Mouse (Mus musculus): ENCODE measurements at regions not wholly inside any gene's neighbourhood (a gene's known extent, or its start where the extent isn't known, plus 50 kb on each side); places are given as distances from the start of the nearest gene placed in this dataset.
"Not testable (repeated sequence)": the region's sequence is repeated elsewhere in the genome, so short reads cannot be mapped to it uniquely, and the experiment has no call there.

DNA sequence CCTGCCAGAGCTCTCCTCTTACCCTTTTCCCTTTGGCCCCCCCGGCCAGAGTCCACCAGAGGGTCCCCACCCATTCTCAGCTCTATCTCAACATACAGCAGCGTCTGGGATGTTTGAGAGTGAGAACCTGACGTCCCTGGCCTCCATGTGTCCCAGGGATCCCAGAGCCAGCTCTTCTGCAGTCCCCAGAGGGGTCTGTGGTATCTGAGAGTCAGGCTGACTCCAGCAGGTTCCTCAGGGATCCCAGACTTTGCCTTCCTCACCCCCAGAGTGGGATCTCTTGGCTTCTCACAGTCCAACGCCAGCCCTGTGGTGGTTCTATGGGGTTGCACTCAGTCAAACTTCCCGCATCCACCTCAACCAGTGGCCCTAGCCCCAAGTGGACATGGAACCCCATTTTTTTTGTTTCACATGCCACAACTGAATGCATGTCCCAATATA lies 153.7 kb upstream of the Fundc1 start:
- H3K4me2 ChIP-seq (replicated peaks; ENCODE audit: low read depth, low read length), result no peak overlapping the region
- ATAC-seq, result no peak
- H3K9me3 ChIP-seq (ENCODE audit: low read length), result no peaks in the 10 kb centered on the region
- no peak overlapping the region for H3K27ac ChIP-seq (ENCODE audit: low read length)
- no peaks in the 10 kb centered on the region for H3K4me1 ChIP-seq (ENCODE audit: insufficient read depth, low read depth, low read length)
- no peak overlapping the region for H3K9ac ChIP-seq (replicated peaks; ENCODE audit: low read depth)
- no peaks in the 10 kb centered on the region for H3K27me3 ChIP-seq (replicated peaks; ENCODE audit: insufficient read depth, low read length)
- WGBS, result 57% methylated on average over 5 of the region's 5 CpGs
- H3K36me3 ChIP-seq (ENCODE audit: insufficient read depth, low read length), result no peaks in the 10 kb centered on the region
- H3K4me3 ChIP-seq (ENCODE audit: low read depth, low read length), result no peak overlapping the region
- TF ChIP-seq CTCF (IDR thresholded peaks at IDR 0.05), result no peak
- TF ChIP-seq EP300 (IDR thresholded peaks at IDR 0.05), result no peak
- DNase-seq (ENCODE audit: low spot score), result no peak

DNA sequence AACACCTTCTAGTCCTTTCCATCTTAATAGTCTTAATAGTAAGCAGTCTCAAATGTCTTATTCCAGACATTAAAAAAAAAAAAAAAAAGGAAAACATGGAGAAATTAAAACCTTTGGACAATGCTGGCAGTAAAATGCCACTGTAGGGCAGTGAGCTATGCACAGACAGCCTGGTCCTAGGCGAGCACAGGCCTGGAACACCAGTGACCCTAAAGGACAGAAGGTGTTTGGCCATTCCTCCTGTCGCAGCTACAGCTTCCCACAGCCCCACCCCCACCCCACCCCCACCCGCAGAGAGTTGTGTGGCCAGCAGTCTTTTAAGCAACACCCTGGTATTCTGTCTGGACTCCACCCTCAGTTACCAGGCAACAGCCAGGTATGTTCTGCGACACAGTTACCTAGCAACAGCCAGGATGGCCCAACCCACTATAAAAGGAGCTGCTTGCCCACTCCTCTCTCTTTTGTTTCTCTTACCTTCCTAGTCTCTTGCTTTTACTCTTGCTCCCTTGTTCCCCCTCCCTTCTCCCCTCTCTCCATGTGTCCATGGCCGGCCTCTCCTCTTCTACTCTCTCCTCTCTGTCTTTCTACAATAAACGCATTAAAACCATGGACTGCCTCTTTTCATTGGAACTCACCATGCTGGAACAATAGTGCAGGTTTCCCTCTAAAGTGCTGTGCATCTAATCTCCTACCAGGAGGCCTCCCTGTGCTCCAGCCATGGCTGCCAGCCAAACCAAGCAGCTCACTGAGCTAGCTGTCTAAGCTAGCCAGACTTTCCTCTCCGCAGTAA lies 153.1 kb upstream of the Fundc1 start:
- Histone ChIP-seq H3K4me3 (ENCODE audit: low read depth, low read length) (no peak overlapping the region), H3K36me3 (ENCODE audit: insufficient read depth, low read length) (no peaks in the 10 kb centered on the region), H3K9ac (replicated peaks; ENCODE audit: low read depth) (no peak overlapping the region), H3K27me3 (replicated peaks; ENCODE audit: insufficient read depth, low read length) (no peaks in the 10 kb centered on the region), H3K27ac (ENCODE audit: low read length) (no peak overlapping the region), H3K4me1 (ENCODE audit: insufficient read depth, low read depth, low read length) (no peaks in the 10 kb centered on the region), H3K4me2 (replicated peaks; ENCODE audit: low read depth, low read length) (no peak overlapping the region), H3K9me3 (ENCODE audit: low read length) (no peaks in the 10 kb centered on the region)
- ATAC-seq (peak; percentile 83), DNase-seq (ENCODE audit: low spot score) (peak; percentile 52)
- WGBS, result 36% methylated on average over 7 of the region's 7 CpGs
- TF ChIP-seq CTCF (IDR thresholded peaks at IDR 0.05) (no peak), EP300 (IDR thresholded peaks at IDR 0.05) (no peak)

DNA sequence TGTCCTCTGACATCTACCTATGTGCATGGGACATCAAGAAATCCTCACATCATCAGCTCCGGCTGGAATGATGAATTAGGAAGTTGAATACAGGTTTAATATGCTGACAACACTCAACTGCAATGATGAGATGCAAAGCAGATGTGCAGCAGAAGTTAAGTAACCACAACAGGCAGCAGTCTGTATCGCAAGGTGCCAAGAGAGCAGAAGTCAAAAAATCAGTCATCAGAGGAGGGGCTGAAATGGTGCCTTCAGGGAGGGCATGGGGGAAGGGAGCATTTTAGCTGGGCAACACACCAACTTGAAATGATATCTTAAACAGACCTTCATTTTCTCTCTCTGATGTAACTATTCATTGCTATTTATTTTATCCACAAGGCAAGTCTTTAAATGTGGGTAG lies 152.3 kb upstream of the Fundc1 start:
- 84% methylated on average over 2 of the region's 2 CpGs for WGBS
- DNase-seq (ENCODE audit: low spot score) (no peak), ATAC-seq (no peak)
- no peaks in the 10 kb centered on the region for H3K27me3 ChIP-seq (replicated peaks; ENCODE audit: insufficient read depth, low read length)
- H3K9me3 ChIP-seq (ENCODE audit: low read length), result no peaks in the 10 kb centered on the region
- no peak overlapping the region for H3K4me2 ChIP-seq (replicated peaks; ENCODE audit: low read depth, low read length)
- no peaks in the 10 kb centered on the region for H3K4me1 ChIP-seq (ENCODE audit: insufficient read depth, low read depth, low read length)
- no peak overlapping the region for H3K9ac ChIP-seq (replicated peaks; ENCODE audit: low read depth)
- TF ChIP-seq CTCF (IDR thresholded peaks at IDR 0.05) (no peak), EP300 (IDR thresholded peaks at IDR 0.05) (no peak)
- H3K27ac ChIP-seq (ENCODE audit: low read length), result no peak overlapping the region
- no peak overlapping the region for H3K4me3 ChIP-seq (ENCODE audit: low read depth, low read length)
- H3K36me3 ChIP-seq (ENCODE audit: insufficient read depth, low read length), result no peaks in the 10 kb centered on the region

DNA sequence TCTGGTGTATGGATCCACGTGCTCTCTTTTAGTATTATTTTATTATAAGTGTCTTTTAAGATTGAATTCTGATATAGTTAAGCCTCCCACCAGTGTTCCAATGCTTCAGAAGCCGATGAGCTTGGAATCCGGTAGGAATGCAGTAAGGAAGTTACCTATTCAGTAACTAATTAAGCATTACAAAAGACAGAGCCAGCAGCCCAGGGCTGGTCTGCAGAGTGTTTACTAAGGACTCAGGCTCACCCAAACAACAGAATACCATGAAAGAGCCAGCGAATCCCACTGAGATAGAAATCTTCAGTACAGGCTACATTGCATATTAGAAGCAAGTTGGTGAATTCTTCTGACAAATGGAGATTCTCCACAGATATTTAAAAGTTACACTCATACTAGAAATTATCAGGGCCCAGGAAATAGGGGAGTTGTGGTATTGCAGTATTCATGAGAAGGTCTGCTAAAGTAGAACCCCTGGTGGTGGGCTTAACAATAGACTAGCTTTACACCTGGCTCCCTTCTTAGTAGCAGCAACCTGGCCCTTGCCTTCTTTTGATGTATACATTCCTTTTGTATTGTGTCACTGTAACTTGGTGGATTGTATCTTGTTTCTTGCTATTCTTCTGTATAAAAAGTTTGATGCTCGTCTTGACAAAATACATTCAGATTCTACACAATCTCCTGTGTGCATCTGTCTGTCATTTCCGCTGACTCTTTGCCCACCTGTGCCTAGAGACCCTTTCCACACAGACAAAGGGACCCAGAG lies 149.9 kb upstream of the Fundc1 start:
- not testable (repeated sequence) for H3K4me2 ChIP-seq (replicated peaks; ENCODE audit: low read depth, low read length); H3K9me3 ChIP-seq (ENCODE audit: low read length); H3K27me3 ChIP-seq (replicated peaks; ENCODE audit: insufficient read depth, low read length); H3K36me3 ChIP-seq (ENCODE audit: insufficient read depth, low read length); ATAC-seq; H3K4me1 ChIP-seq (ENCODE audit: insufficient read depth, low read depth, low read length); H3K27ac ChIP-seq (ENCODE audit: low read length); H3K4me3 ChIP-seq (ENCODE audit: low read depth, low read length); H3K9ac ChIP-seq (replicated peaks; ENCODE audit: low read depth)
- 71% methylated on average over 6 of the region's 6 CpGs for WGBS
- peak; percentile 4 for DNase-seq (ENCODE audit: low spot score)

DNA sequence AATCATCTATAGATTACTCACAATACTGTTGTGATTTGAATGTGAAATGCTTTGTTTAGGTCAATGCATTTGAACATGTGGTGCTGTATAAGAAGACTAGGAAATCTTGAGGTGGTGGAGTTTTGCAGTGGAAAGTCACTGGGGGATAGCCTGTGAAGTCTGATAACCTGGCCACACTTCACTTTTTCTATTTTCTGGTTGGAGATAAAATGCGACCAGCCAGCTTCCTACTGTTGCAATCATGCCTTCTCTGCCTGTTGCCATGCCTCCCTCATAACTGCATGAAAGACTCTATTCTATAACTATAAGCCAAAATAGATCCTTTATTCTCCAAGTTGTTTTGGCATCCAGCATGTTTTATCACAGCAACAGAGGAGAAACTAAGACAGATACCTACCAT lies 142.4 kb upstream of the Fundc1 start:
- ATAC-seq (no peak), DNase-seq (ENCODE audit: low spot score) (no peak)
- 88% methylated on average over 1 of the region's 1 CpGs for WGBS
- H3K4me1 ChIP-seq (ENCODE audit: insufficient read depth, low read depth, low read length), result no peaks in the 10 kb centered on the region
- no peak overlapping the region for H3K4me3 ChIP-seq (ENCODE audit: low read depth, low read length)
- H3K9me3 ChIP-seq (ENCODE audit: low read length), result no peaks in the 10 kb centered on the region
- no peak overlapping the region for H3K27ac ChIP-seq (ENCODE audit: low read length)
- no peaks in the 10 kb centered on the region for H3K27me3 ChIP-seq (replicated peaks; ENCODE audit: insufficient read depth, low read length)
- no peak overlapping the region for H3K9ac ChIP-seq (replicated peaks; ENCODE audit: low read depth)
- H3K36me3 ChIP-seq (ENCODE audit: insufficient read depth, low read length), result no peaks in the 10 kb centered on the region
- TF ChIP-seq EP300 (IDR thresholded peaks at IDR 0.05) (no peak), CTCF (IDR thresholded peaks at IDR 0.05) (no peak)
- no peak overlapping the region for H3K4me2 ChIP-seq (replicated peaks; ENCODE audit: low read depth, low read length)

DNA sequence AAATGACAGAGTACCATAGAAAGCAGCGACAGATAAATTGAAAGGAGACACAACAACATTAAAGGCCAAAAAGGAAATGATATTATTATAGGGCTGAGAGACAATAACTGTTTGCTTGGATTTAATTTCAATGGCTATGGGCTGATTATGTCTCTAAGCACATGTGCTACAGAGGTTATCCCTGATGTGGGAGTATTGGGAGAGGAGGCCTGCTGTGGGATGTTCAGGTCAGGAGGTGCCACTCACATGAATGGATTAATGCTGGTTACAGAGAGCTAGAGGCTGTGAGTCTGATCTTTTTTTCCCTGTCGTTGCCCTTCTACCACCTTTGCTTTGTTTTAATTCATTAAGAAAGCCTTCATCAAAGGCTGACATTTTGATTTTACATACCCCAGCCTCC lies 140.8 kb upstream of the Fundc1 start:
- TF ChIP-seq EP300 (IDR thresholded peaks at IDR 0.05), result no peak
- TF ChIP-seq CTCF (IDR thresholded peaks at IDR 0.05), result no peak
- DNase-seq (ENCODE audit: low spot score), result no peak
- no peak overlapping the region for H3K27ac ChIP-seq (ENCODE audit: low read length)
- no peaks in the 10 kb centered on the region for H3K27me3 ChIP-seq (replicated peaks; ENCODE audit: insufficient read depth, low read length)
- ATAC-seq, result no peak
- H3K36me3 ChIP-seq (ENCODE audit: insufficient read depth, low read length), result no peaks in the 10 kb centered on the region
- H3K4me1 ChIP-seq (ENCODE audit: insufficient read depth, low read depth, low read length), result no peaks in the 10 kb centered on the region
- H3K4me2 ChIP-seq (replicated peaks; ENCODE audit: low read depth, low read length), result no peak overlapping the region
- WGBS, result 78% methylated on average over 2 of the region's 2 CpGs
- no peaks in the 10 kb centered on the region for H3K9me3 ChIP-seq (ENCODE audit: low read length)
- H3K4me3 ChIP-seq (ENCODE audit: low read depth, low read length), result no peak overlapping the region
- no peak overlapping the region for H3K9ac ChIP-seq (replicated peaks; ENCODE audit: low read depth)
